Mouse (Mus musculus): ENCODE data around the gene Lsm14b. TPM values are rescaled to one million over a fixed set of nuclear protein-coding genes. Genes with fewer than 3 reads are reported as not detected.

The Lsm14b gene
- polyA plus RNA-seq, 1 experiment from 2014 or later: 7.5 TPM

DNA sequence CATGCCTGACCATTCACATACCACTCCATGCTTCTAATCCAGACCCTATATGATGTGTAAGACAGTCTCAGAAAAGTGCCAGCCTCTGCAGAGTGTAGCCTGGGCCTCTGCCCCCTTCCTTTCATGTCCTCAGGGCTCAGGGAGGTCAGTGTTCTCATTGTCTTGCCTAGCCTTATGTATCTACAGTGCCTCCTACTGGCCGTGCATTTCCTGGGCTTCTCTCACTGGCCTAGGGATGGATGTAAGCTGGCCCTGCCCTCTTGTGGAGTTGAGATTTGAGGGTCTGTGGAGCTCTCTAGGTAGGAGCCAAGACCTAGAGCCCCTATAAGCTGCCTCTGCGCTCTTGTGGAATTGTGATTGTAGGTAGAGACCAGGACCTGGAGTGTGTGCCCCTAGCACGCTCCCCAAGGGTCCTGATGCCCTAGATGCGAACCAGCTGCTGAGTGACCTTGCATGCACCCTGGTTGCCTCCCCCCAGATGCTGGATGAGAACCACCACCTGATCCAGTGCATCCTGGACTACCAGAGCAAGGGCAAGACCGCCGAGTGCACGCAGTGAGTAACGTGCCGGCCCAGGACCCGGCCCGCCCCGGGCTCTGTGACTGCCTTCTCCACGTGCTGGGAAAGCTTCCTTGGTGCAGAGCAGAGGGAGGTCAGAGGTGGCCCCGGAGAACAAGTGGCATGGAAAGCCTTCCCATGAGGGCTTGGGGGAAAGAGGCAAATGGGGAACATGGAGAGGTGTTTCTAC, 27.4 kb downstream of the Lsm14b start:
- 93% methylated on average over 14 of the region's 14 CpGs for WGBS
- no peak overlapping the region for H3K4me3 ChIP-seq (ENCODE audit: low read depth, low read length)
- no peak overlapping the region for H3K27ac ChIP-seq (ENCODE audit: low read depth, low read length)
- H3K27me3 ChIP-seq (ENCODE audit: control insufficient read depth, insufficient read depth, low read length): no peaks in the 10 kb centered on the region
- no peaks in the 10 kb centered on the region for H3K4me1 ChIP-seq (replicated peaks; ENCODE audit: control insufficient read depth, insufficient read depth, low read length)
- H3K4me2 ChIP-seq (ENCODE audit: low read depth, low read length, severe bottlenecking): no peak overlapping the region
- no peaks in the 10 kb centered on the region for H3K9me3 ChIP-seq (ENCODE audit: control insufficient read depth, low read length)
- H3K9ac ChIP-seq (ENCODE audit: low read length): no peak overlapping the region
- ATAC-seq (replicated peaks; ENCODE audit: low FRiP score): 0 out of 2 replicates have a peak, but pooled peaks have one; percentile 42
- no peak for DNase-seq (ENCODE audit: low spot score)
- peaks cover 7% of the 10 kb centered on the region for H3K36me3 ChIP-seq (ENCODE audit: control insufficient read depth, insufficient read depth, low read length)

GRCm38 (mm10) chr2:180053001-180053400, 28.2 kb downstream of the Lsm14b start:
- Histone ChIP-seq H3K9ac (ENCODE audit: low read length) (no peak overlapping the region), H3K4me2 (ENCODE audit: low read depth, low read length, severe bottlenecking) (no peak overlapping the region), H3K27ac (ENCODE audit: low read depth, low read length) (no peak overlapping the region), H3K27me3 (ENCODE audit: control insufficient read depth, insufficient read depth, low read length) (no peaks in the 10 kb centered on the region), H3K4me3 (ENCODE audit: low read depth, low read length) (no peak overlapping the region), H3K4me1 (replicated peaks; ENCODE audit: control insufficient read depth, insufficient read depth, low read length) (no peaks in the 10 kb centered on the region), H3K9me3 (ENCODE audit: control insufficient read depth, low read length) (no peaks in the 10 kb centered on the region), H3K36me3 (ENCODE audit: control insufficient read depth, insufficient read depth, low read length) (peaks cover 7% of the 10 kb centered on the region)
- no peak for ATAC-seq (replicated peaks; ENCODE audit: low FRiP score)
- no peak for DNase-seq (ENCODE audit: low spot score)
- 97% methylated on average over 9 of the region's 9 CpGs for WGBS

GRCm38 (mm10) chr2:180063338-180064131, 38.7 kb downstream of the Lsm14b start:
- no peak overlapping the region for H3K27ac ChIP-seq (ENCODE audit: low read depth, low read length)
- no peak overlapping the region for H3K9ac ChIP-seq (ENCODE audit: low read length)
- peaks cover 22% of the 10 kb centered on the region for H3K36me3 ChIP-seq (ENCODE audit: control insufficient read depth, insufficient read depth, low read length)
- H3K9me3 ChIP-seq (ENCODE audit: control insufficient read depth, low read length): no peaks in the 10 kb centered on the region
- ATAC-seq (replicated peaks; ENCODE audit: low FRiP score): no peak
- no peak overlapping the region for H3K4me2 ChIP-seq (ENCODE audit: low read depth, low read length, severe bottlenecking)
- H3K4me1 ChIP-seq (replicated peaks; ENCODE audit: control insufficient read depth, insufficient read depth, low read length): no peaks in the 10 kb centered on the region
- 96% methylated on average over 11 of the region's 11 CpGs for WGBS
- H3K27me3 ChIP-seq (ENCODE audit: control insufficient read depth, insufficient read depth, low read length): no peaks in the 10 kb centered on the region
- H3K4me3 ChIP-seq (ENCODE audit: low read depth, low read length): no peak overlapping the region
- DNase-seq (ENCODE audit: low spot score): no peak

DNA sequence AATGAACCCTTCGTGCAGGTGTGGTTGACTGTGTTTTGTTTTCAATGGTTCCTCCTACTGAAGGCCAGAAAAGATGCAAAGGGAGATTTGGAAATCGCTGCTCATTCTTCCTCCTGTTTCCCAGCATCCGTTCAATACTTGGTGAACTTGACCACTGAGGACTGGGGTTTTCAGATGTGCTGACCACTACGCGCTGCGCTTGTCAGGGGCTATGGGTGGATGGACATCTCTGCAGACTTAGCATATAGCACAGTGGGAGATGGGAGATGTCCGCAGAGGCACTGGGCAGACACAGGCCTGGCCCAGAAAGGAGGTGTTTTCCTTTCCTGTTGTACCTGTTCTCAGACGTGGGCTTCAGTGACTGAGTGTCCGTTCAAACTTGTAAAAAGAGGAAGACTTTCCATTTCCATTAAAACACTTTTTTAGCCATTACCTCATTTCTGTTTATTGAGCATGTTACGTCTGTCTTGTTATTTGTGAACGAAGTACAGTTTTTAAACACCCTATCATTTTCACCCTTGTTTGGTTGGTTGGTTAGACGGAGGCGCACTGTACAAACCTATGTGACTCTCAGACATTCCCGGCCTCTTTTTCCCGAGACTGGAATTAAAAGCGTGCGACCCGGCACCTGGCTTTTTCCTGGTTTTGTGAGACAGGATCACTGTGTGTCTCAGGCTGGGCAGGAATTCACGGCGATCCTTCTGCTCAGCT, 45.1 kb downstream of the Lsm14b start:
- 35% methylated on average over 20 of the region's 20 CpGs for WGBS
- H3K9ac ChIP-seq (ENCODE audit: low read length): peak overlapping the region; percentile 81
- H3K4me3 ChIP-seq (ENCODE audit: low read depth, low read length): peak overlapping the region; percentile 73
- H3K9me3 ChIP-seq (ENCODE audit: control insufficient read depth, low read length): no peaks in the 10 kb centered on the region
- H3K27me3 ChIP-seq (ENCODE audit: control insufficient read depth, insufficient read depth, low read length): no peaks in the 10 kb centered on the region
- DNase-seq (ENCODE audit: low spot score) (no peak), ATAC-seq (replicated peaks; ENCODE audit: low FRiP score) (peak; percentile 26)
- H3K27ac ChIP-seq (ENCODE audit: low read depth, low read length): 0 out of 2 replicates have a peak overlapping the region, but pooled peaks have one; percentile 32
- H3K36me3 ChIP-seq (ENCODE audit: control insufficient read depth, insufficient read depth, low read length): peaks cover 2% of the 10 kb centered on the region; the same call in 1 of the 2 replicates
- peaks cover 7% of the 10 kb centered on the region; the same call in 1 of the 2 replicates for H3K4me1 ChIP-seq (replicated peaks; ENCODE audit: control insufficient read depth, insufficient read depth, low read length)
- peak overlapping the region; percentile 83 for H3K4me2 ChIP-seq (ENCODE audit: low read depth, low read length, severe bottlenecking)

GRCm38 (mm10) chr2:180070481-180071453, 46.0 kb downstream of the Lsm14b start, which contains the start of gene Mtg2:
Gene Mtg2 (plus strand): TSS chr2:180070588.
- Histone ChIP-seq H3K9ac (ENCODE audit: low read length) (peak within 1 kb of the TSS; percentile 81), H3K36me3 (ENCODE audit: control insufficient read depth, insufficient read depth, low read length) (peaks cover 2% of the 10 kb centered on the region; the same call in 1 of the 2 replicates), H3K4me3 (ENCODE audit: low read depth, low read length) (peak within 1 kb of the TSS; percentile 73), H3K4me1 (replicated peaks; ENCODE audit: control insufficient read depth, insufficient read depth, low read length) (peaks cover 7% of the 10 kb centered on the region; the same call in 1 of the 2 replicates), H3K4me2 (ENCODE audit: low read depth, low read length, severe bottlenecking) (peak within 1 kb of the TSS; percentile 83), H3K27me3 (ENCODE audit: control insufficient read depth, insufficient read depth, low read length) (no peaks in the 10 kb centered on the region), H3K9me3 (ENCODE audit: control insufficient read depth, low read length) (no peaks in the 10 kb centered on the region), H3K27ac (ENCODE audit: low read depth, low read length) (peak within 1 kb of the TSS; percentile 75)
- DNase-seq (ENCODE audit: low spot score) (peak; percentile 96), ATAC-seq (replicated peaks; ENCODE audit: low FRiP score) (peak; percentile 96)
- 6% methylated on average over 58 of the region's 58 CpGs for WGBS

DNA sequence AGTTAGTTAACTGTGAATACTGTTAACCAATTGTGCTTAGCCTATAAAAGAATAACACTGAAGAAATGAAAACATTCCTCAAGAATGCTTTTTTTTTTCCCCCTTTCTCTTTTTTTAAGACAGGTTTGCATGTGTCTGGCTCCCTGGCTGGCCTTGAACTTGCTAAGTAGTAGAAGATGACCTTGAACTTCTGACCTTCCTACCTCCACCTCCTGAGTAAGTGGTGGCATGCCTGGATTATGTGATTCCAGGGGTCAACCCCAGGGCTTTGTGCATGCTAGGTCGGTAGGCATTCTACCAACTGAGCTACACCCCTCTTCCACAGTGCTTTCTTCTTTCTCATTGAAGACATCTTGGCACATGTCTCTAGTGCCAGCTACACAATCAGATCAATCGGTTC, 46.9 kb downstream of the Lsm14b start:
- no peak overlapping the region for H3K4me3 ChIP-seq (ENCODE audit: low read depth, low read length)
- H3K4me1 ChIP-seq (replicated peaks; ENCODE audit: control insufficient read depth, insufficient read depth, low read length): peaks cover 7% of the 10 kb centered on the region; the same call in 1 of the 2 replicates
- H3K36me3 ChIP-seq (ENCODE audit: control insufficient read depth, insufficient read depth, low read length): peaks cover 2% of the 10 kb centered on the region; the same call in 1 of the 2 replicates
- ATAC-seq (replicated peaks; ENCODE audit: low FRiP score): no peak
- no peaks in the 10 kb centered on the region for H3K27me3 ChIP-seq (ENCODE audit: control insufficient read depth, insufficient read depth, low read length)
- H3K27ac ChIP-seq (ENCODE audit: low read depth, low read length): no peak overlapping the region
- no peaks in the 10 kb centered on the region for H3K9me3 ChIP-seq (ENCODE audit: control insufficient read depth, low read length)
- no peak overlapping the region for H3K9ac ChIP-seq (ENCODE audit: low read length)
- 82% methylated on average over 2 of the region's 2 CpGs for WGBS
- no peak overlapping the region for H3K4me2 ChIP-seq (ENCODE audit: low read depth, low read length, severe bottlenecking)
- DNase-seq (ENCODE audit: low spot score): no peak

DNA sequence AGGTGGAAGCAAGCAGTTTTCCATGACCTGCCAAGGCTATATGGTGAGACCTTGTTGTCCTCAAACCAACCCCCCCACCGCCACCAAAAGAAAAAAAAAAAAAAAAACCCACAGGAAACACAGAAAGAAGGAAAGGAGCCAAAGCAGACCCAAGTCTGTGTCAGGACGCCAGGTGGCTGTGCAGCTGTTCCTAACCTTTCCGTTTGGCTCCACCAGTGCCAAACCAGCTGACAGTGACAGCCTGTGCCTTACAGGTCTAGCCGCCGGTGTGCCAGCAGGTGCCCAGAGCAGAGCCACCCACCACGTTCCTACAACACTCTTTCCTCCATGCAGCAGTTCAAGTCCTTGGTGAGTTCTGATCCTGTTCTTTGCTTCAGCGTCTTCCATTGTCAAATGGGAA, 48.1 kb downstream of the Lsm14b start:
- no peak for ATAC-seq (replicated peaks; ENCODE audit: low FRiP score)
- DNase-seq (ENCODE audit: low spot score): no peak
- peaks cover 7% of the 10 kb centered on the region; the same call in 1 of the 2 replicates for H3K4me1 ChIP-seq (replicated peaks; ENCODE audit: control insufficient read depth, insufficient read depth, low read length)
- H3K27me3 ChIP-seq (ENCODE audit: control insufficient read depth, insufficient read depth, low read length): no peaks in the 10 kb centered on the region
- H3K4me3 ChIP-seq (ENCODE audit: low read depth, low read length): no peak overlapping the region
- no peak overlapping the region for H3K9ac ChIP-seq (ENCODE audit: low read length)
- H3K4me2 ChIP-seq (ENCODE audit: low read depth, low read length, severe bottlenecking): no peak overlapping the region
- H3K27ac ChIP-seq (ENCODE audit: low read depth, low read length): no peak overlapping the region
- 85% methylated on average over 7 of the region's 7 CpGs for WGBS
- no peaks in the 10 kb centered on the region; the same call in 1 of the 2 replicates for H3K36me3 ChIP-seq (ENCODE audit: control insufficient read depth, insufficient read depth, low read length)
- no peaks in the 10 kb centered on the region for H3K9me3 ChIP-seq (ENCODE audit: control insufficient read depth, low read length)
